Mouse (Mus musculus) gastrocnemius, postnatal 36 days (tissue): ENCODE measurements around the gene Mecr. TPM values are rescaled to one million over a fixed set of nuclear protein-coding genes. Genes with fewer than 3 reads are reported as not detected.
"Not testable (repeated sequence)": the region's sequence is repeated elsewhere in the genome, so short reads cannot be mapped to it uniquely, and the experiment has no call there.

ENCODE experiments used
- DNase-seq, 2 experiments: peaks; one replicate each; pipeline ENCODE4 v3.0.0; 2022
- intact Hi-C: fragments of 180-260 bp; cut with DNase I; formaldehyde crosslinking; loops from one replicate; pipeline ENCODE4 v1.15.1; 2025
- long read RNA-seq, 2 experiments: library from polyadenylated mRNA; stranded (forward); transcript quantifications; one replicate each; pipeline ENCODE4 v2.0.0; 2021
- total RNA-seq, 2 experiments: library from RNA; stranded (reverse); gene quantifications; 2 replicates each; pipeline ENCODE4 v1.2.3; 2021

Gene Mecr
- 10 to 100 TPM; 17.3 to 20.8 TPM for total RNA-seq
- long read RNA-seq, experiment 1, transcript Mecr-201 (10 exons, 1,337 nt) = major isoform, 19 of 23 reads
- long read RNA-seq, experiment 1, partial matches to known transcripts = 1 of 23 reads
- long read RNA-seq, experiment 1, other reads (novel, unspliced or antisense) = 2 of 23 reads
- long read RNA-seq, experiment 2, transcript Mecr-201 (10 exons, 1,337 nt) = major isoform, 21 of 24 reads
- long read RNA-seq, experiment 2, partial matches to known transcripts = 0 of 24 reads
- long read RNA-seq, experiment 2, other reads (novel, unspliced or antisense) = 3 of 24 reads

- intact Hi-C loops = no loop called here
- DNase-seq = peak; percentile 89 to 93
Observed at GRCm38 (mm10) chr4:131843290-131843743, at the start of gene Mecr. Gene Mecr, plus strand, starts transcription at chr4:131843470.

GRCm38 (mm10) chr4:131796312-131797080 is 46.8 kb upstream of the Mecr start:
- DNase-seq = no peak
- intact Hi-C loops = no loop called here

- no peak for DNase-seq
- intact Hi-C loops = no loop called here
Observed at GRCm38 (mm10) chr4:131797483-131797882, 45.8 kb upstream of the Mecr start.

GRCm38 (mm10) chr4:131797920-131798319 is 45.4 kb upstream of the Mecr start:
- intact Hi-C loops = no loop called here
- no peak for DNase-seq

GRCm38 (mm10) chr4:131798968-131799367 is 44.3 kb upstream of the Mecr start:
- intact Hi-C loops = no loop called here
- no peak for DNase-seq

GRCm38 (mm10) chr4:131803846-131804245 is 39.4 kb upstream of the Mecr start:
- intact Hi-C loops = no loop called here
- DNase-seq = no peak

- intact Hi-C loops, DNase-seq: not testable (repeated sequence)
Observed at GRCm38 (mm10) chr4:131804732-131805131, 38.5 kb upstream of the Mecr start.

GRCm38 (mm10) chr4:131805255-131805654 is 38.0 kb upstream of the Mecr start:
- intact Hi-C loops = no loop called here
- DNase-seq = no peak

- DNase-seq = no peak
- intact Hi-C loops = no loop called here
Observed at GRCm38 (mm10) chr4:131812458-131812857, 30.8 kb upstream of the Mecr start.

GRCm38 (mm10) chr4:131813798-131814197 is 29.5 kb upstream of the Mecr start:
- intact Hi-C loops = no loop called here
- DNase-seq = no peak

GRCm38 (mm10) chr4:131814869-131815268 is 28.4 kb upstream of the Mecr start:
- DNase-seq = no peak

GRCm38 (mm10) chr4:131815774-131816173 is 27.5 kb upstream of the Mecr start:
- DNase-seq = no peak
- intact Hi-C loops = no loop called here

More at GRCm38 (mm10) chr4:131814869-131815268, 28.4 kb upstream of the Mecr start:
- intact Hi-C loops = no loop called here

GRCm38 (mm10) chr4:131818926-131819325 is 24.3 kb upstream of the Mecr start:
- intact Hi-C loops = no loop called here
- no peak for DNase-seq

- intact Hi-C loops = no loop called here
- DNase-seq = no peak
Observed at GRCm38 (mm10) chr4:131821161-131821731, 22.0 kb upstream of the Mecr start.

GRCm38 (mm10) chr4:131822583-131822982 is 20.7 kb upstream of the Mecr start:
- intact Hi-C loops = no loop called here
- no peak for DNase-seq

- no peak for DNase-seq
- intact Hi-C loops = no loop called here
Observed at GRCm38 (mm10) chr4:131824939-131825338, 18.3 kb upstream of the Mecr start.

- intact Hi-C loops = no loop called here
Observed at GRCm38 (mm10) chr4:131825830-131826229, 17.4 kb upstream of the Mecr start.

GRCm38 (mm10) chr4:131826905-131827304 is 16.4 kb upstream of the Mecr start:
- no peak for DNase-seq
- intact Hi-C loops = no loop called here

More at GRCm38 (mm10) chr4:131825830-131826229, 17.4 kb upstream of the Mecr start:
- DNase-seq = no peak

- DNase-seq = no peak
- intact Hi-C loops = no loop called here
Observed at GRCm38 (mm10) chr4:131829123-131829522, 14.1 kb upstream of the Mecr start.

GRCm38 (mm10) chr4:131831546-131832045 is 11.7 kb upstream of the Mecr start:
- no peak for DNase-seq
- intact Hi-C loops = loop anchor here (10.0 kb wide), 1 partner anchor 437 kb away; no protein-coding TSS in a partner anchor
